Mouse (Mus musculus): ENCODE measurements around the gene Gm826.

Gm826 gene

GRCm38 (mm10) chr2:160334111-160334661 lies at the start of gene Gm826:
TSS of gene Gm826 (minus strand) at chr2:160334162.
- no peak for DNase-seq (ENCODE audit: extremely low spot score)

- no peak for DNase-seq (ENCODE audit: extremely low spot score)
Measured at GRCm38 (mm10) chr2:160383418-160383817, 49.5 kb upstream of the Gm826 start.

GRCm38 (mm10) chr2:160378271-160378670 lies 44.3 kb upstream of the Gm826 start:
- DNase-seq (ENCODE audit: extremely low spot score), result peak; percentile 52

- no peak for DNase-seq (ENCODE audit: extremely low spot score)
Measured at GRCm38 (mm10) chr2:160376236-160376635, 42.3 kb upstream of the Gm826 start.

- DNase-seq (ENCODE audit: extremely low spot score), result peak; percentile 52
Measured at GRCm38 (mm10) chr2:160369653-160370420, 35.9 kb upstream of the Gm826 start.

GRCm38 (mm10) chr2:160368422-160369357 lies 34.7 kb upstream of the Gm826 start:
- DNase-seq (ENCODE audit: extremely low spot score), result peak; percentile 39

GRCm38 (mm10) chr2:160367448-160368208 lies 33.7 kb upstream of the Gm826 start:
- DNase-seq (ENCODE audit: extremely low spot score), result peak; percentile 91

GRCm38 (mm10) chr2:160366980-160367338 lies 33.0 kb upstream of the Gm826 start, which contains the start of gene Mafb:
TSS of gene Mafb (minus strand) at chr2:160367065.
- DNase-seq (ENCODE audit: extremely low spot score), result peak; percentile 90

GRCm38 (mm10) chr2:160366111-160366979 lies 32.4 kb upstream of the Gm826 start:
- DNase-seq (ENCODE audit: extremely low spot score), result no peak

GRCm38 (mm10) chr2:160365107-160365911 lies 31.3 kb upstream of the Gm826 start:
- peak; percentile 70 for DNase-seq (ENCODE audit: extremely low spot score)

GRCm38 (mm10) chr2:160364666-160365065 lies 30.7 kb upstream of the Gm826 start:
- DNase-seq (ENCODE audit: extremely low spot score), result peak; percentile 42

GRCm38 (mm10) chr2:160364128-160364650 lies 30.2 kb upstream of the Gm826 start:
- peak; percentile 41 for DNase-seq (ENCODE audit: extremely low spot score)

- DNase-seq (ENCODE audit: extremely low spot score), result peak; percentile 31
Measured at GRCm38 (mm10) chr2:160363201-160363600, 29.2 kb upstream of the Gm826 start.

- DNase-seq (ENCODE audit: extremely low spot score), result peak; percentile 33
Measured at GRCm38 (mm10) chr2:160361442-160362121, 27.6 kb upstream of the Gm826 start.

GRCm38 (mm10) chr2:160360234-160360874 lies 26.4 kb upstream of the Gm826 start:
- DNase-seq (ENCODE audit: extremely low spot score), result peak; percentile 32

- no peak for DNase-seq (ENCODE audit: extremely low spot score)
Measured at GRCm38 (mm10) chr2:160358896-160359295, 24.9 kb upstream of the Gm826 start.

GRCm38 (mm10) chr2:160357442-160357841 lies 23.5 kb upstream of the Gm826 start:
- DNase-seq (ENCODE audit: extremely low spot score), result no peak

GRCm38 (mm10) chr2:160356132-160356531 lies 22.2 kb upstream of the Gm826 start:
- DNase-seq (ENCODE audit: extremely low spot score), result peak; percentile 35

Measured in embryo, embryonic 9.5 days (tissue).